Mouse (Mus musculus): ENCODE results near the gene Heatr5b. TPM values are rescaled to one million over a fixed set of nuclear protein-coding genes. Genes with fewer than 3 reads are reported as not detected.

Heatr5b gene
- polyA plus RNA-seq, 1 experiment from 2014 or later, result 19.1 TPM

DNA sequence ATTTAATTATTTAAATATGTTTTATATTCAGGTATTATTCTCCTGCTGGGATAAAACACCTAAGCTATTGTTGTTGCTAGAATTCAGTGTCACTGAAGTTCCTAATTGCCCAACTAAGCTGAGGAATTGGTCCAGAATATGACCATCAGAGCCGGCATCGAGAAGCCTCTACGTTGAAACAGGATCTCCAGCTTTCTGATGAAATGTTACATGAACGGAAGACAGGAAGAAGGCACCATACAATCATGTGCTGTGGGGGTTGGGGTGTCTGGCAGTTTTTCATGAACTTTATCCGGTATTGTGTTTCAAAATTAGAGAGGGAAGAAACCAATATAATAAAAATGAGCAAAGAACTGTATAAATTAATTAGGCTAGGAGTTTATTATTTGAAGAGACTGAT, 71.9 kb downstream of the Heatr5b start:
- Histone ChIP-seq H3K9ac (no peak overlapping the region), H3K27me3 (no peaks in the 10 kb centered on the region), H3K9me3 (no peaks in the 10 kb centered on the region), H3K4me1 (no peaks in the 10 kb centered on the region), H3K4me3 (no peak overlapping the region), H3K4me2 (replicated peaks) (no peak overlapping the region), H3K36me3 (peaks cover 46% of the 10 kb centered on the region), H3K27ac (no peak overlapping the region)
- no peak for ATAC-seq (ENCODE audit: insufficient number of reproducible peaks, insufficient read depth, low FRiP score, low TSS enrichment)
- WGBS, result 85% methylated on average over 5 of the region's 5 CpGs

DNA sequence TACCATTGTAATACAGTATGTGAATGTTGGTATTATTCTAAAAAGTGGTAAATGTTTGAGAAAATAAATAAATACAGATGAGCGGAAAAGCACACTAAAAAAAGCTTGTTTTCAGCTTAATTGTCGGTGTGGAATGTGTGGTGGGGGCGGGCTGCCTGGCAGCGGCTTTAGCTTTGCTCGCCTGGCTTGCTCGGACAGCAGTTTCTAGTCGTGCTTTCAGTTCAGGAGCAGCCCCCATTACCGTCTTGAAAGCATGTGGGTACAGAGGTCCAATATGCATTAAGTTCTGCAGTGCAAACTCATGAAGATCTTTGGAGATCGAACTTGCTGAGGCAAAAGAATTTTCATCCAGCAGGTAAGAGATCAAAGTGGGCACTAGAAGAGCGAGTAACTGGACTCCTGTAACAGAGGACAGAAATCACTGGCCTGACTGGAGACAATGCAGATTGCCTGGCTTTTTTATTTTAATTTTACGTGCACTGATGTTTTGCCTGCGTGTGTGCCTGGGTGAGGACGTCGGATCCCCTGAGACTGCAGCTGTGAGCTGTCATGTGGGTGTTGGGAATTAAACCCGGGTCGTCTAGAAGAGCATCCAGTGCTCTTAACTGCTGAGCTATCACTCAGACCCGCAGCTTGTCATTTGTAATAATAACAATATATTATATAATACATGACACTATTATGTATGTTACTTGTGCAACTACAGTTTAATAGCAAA, 82.1 kb downstream of the Heatr5b start:
- WGBS, result 53% methylated on average over 17 of the region's 17 CpGs
- peak; percentile 47; the same call in 1 of the 2 replicates for ATAC-seq (ENCODE audit: insufficient number of reproducible peaks, insufficient read depth, low FRiP score, low TSS enrichment)
- Histone ChIP-seq H3K9me3 (no peaks in the 10 kb centered on the region), H3K9ac (no peak overlapping the region), H3K36me3 (peaks cover 29% of the 10 kb centered on the region), H3K4me1 (no peaks in the 10 kb centered on the region), H3K4me2 (replicated peaks) (no peak overlapping the region), H3K4me3 (no peak overlapping the region), H3K27ac (no peak overlapping the region), H3K27me3 (no peaks in the 10 kb centered on the region)

DNA sequence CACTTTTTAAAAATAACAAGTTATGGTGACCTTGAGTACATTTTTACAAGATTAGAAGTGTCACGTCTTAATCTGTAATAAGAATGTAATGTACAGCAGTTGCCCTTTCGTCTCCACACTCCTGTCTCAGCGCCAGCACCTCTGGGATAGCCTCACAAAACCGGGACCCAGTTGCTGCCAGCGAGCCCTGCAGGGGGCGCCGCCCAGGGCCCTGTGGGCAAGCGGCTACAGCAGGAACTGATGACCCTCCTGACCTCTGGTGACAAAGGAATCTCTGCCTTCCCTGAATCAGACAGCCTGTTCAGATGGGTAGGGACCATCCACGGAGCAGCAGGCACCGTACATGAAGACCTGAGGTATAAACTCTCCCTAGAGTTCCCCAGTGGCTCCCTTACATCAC, 83.1 kb downstream of the Heatr5b start:
- H3K9me3 ChIP-seq, result no peaks in the 10 kb centered on the region
- H3K36me3 ChIP-seq, result peaks cover 21% of the 10 kb centered on the region
- no peak overlapping the region for H3K9ac ChIP-seq
- no peak overlapping the region for H3K4me3 ChIP-seq
- no peak for ATAC-seq (ENCODE audit: insufficient number of reproducible peaks, insufficient read depth, low FRiP score, low TSS enrichment)
- no peaks in the 10 kb centered on the region for H3K4me1 ChIP-seq
- 43% methylated on average over 10 of the region's 10 CpGs for WGBS
- H3K27ac ChIP-seq, result no peak overlapping the region
- H3K4me2 ChIP-seq (replicated peaks), result no peak overlapping the region
- H3K27me3 ChIP-seq, result no peaks in the 10 kb centered on the region

DNA sequence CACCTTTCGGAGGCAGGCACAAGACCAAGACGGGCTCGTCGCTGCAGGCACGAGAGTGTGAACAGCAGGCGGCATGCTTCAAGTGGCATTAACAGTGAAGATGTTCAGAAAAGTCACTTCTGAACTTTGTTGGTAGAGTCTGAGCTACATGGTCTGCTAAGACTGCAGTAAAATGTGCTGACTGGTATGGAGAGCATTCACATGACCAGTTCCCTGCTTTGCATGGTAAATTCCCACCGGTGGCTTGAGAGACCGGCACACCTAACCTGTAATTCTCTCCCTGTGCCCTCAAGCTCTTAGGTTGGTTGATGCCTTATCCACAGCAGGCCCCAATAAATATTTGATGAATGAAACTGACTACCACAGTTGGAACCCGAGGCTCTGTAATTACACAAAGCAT, 86.7 kb downstream of the Heatr5b start:
- no peak for ATAC-seq (ENCODE audit: insufficient number of reproducible peaks, insufficient read depth, low FRiP score, low TSS enrichment)
- 87% methylated on average over 9 of the region's 9 CpGs for WGBS
- Histone ChIP-seq H3K4me2 (replicated peaks) (no peak overlapping the region), H3K9me3 (no peaks in the 10 kb centered on the region), H3K9ac (no peak overlapping the region), H3K4me3 (no peak overlapping the region), H3K27ac (no peak overlapping the region), H3K4me1 (no peaks in the 10 kb centered on the region), H3K36me3 (0 out of 2 replicates have a peak, but pooled peaks cover 9% of the 10 kb centered on the region), H3K27me3 (no peaks in the 10 kb centered on the region)

DNA sequence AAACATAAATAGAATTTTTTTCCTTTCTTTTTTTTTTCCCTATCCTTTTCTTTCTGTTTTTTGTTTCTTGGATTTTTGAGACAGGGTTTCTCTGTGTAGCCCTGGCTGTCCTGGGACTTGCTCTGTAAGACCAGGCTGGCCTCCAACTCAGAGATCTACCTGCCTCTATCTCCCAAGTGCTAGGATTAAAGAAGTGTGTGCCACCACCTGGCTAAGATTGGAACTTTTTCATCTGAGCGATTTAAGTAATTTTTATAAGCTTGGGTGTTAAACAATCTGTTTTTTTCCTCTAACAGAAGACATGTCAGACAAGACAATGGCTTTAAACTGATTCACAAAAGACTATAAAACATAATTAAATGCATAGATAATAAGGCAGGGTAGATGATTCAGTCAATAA, 96.7 kb downstream of the Heatr5b start:
- no peaks in the 10 kb centered on the region for H3K27me3 ChIP-seq
- no peaks in the 10 kb centered on the region for H3K36me3 ChIP-seq
- H3K4me1 ChIP-seq, result peaks cover 12% of the 10 kb centered on the region
- H3K9me3 ChIP-seq, result no peaks in the 10 kb centered on the region
- WGBS, result 37% methylated on average over 1 of the region's 1 CpGs
- no peak for ATAC-seq (ENCODE audit: insufficient number of reproducible peaks, insufficient read depth, low FRiP score, low TSS enrichment)
- no peak overlapping the region for H3K4me3 ChIP-seq
- H3K27ac ChIP-seq, result no peak overlapping the region
- H3K4me2 ChIP-seq (replicated peaks), result no peak overlapping the region
- no peak overlapping the region for H3K9ac ChIP-seq

DNA sequence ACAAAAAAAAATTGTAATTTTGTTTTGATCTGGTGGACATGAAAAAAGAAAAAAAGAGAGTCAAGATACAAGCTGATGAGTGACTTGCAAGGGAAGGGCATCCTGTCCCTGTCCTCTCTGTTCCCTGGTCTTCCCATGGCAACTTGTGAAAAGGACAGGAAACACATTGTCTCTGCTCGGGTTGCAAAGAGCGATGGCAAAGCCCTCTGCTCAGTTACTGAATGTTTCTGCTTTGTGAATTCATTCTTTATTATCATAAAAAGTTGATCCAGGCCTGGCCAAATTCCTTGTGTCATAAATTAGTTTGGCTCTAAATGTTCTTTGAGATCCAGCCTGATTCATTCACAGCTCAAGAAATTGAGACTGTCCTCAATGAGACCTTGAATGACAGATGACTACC, 97.4 kb downstream of the Heatr5b start:
- H3K4me2 ChIP-seq (replicated peaks), result no peak overlapping the region
- 30% methylated on average over 2 of the region's 2 CpGs for WGBS
- peaks cover 12% of the 10 kb centered on the region for H3K4me1 ChIP-seq
- ATAC-seq (ENCODE audit: insufficient number of reproducible peaks, insufficient read depth, low FRiP score, low TSS enrichment), result no peak
- no peak overlapping the region for H3K9ac ChIP-seq
- H3K4me3 ChIP-seq, result no peak overlapping the region
- H3K9me3 ChIP-seq, result no peaks in the 10 kb centered on the region
- no peaks in the 10 kb centered on the region for H3K36me3 ChIP-seq
- no peaks in the 10 kb centered on the region for H3K27me3 ChIP-seq
- H3K27ac ChIP-seq, result no peak overlapping the region

DNA sequence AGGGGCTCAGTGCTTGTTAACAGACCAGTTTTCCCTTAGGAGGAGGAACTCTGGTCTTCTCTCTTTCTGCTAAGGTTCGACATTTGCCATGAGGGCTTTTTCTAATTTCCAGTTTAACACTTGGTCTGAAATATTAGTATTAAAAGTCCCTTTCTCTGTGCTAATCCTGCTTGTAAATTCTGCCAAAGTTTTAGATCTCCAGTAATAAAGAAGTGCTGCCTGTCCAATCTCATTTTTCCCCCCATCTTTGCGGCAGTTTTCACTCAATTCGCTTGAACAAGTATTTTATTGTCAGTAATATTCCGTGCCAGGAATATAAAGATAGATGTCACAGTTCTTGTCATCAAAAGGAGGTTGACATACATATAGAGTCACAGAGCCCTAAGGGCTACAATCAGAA, 98.1 kb downstream of the Heatr5b start, which contains the start of gene Strn:
Gene Strn (minus strand): TSS at position 101 of the 400 bp plus-strand sequence.
- no peaks in the 10 kb centered on the region for H3K27me3 ChIP-seq
- peak within 1 kb of the TSS; percentile 85 for H3K4me3 ChIP-seq
- H3K36me3 ChIP-seq, result no peaks in the 10 kb centered on the region
- H3K27ac ChIP-seq, result peak within 1 kb of the TSS; percentile 93
- H3K9ac ChIP-seq, result peak within 1 kb of the TSS; percentile 93
- H3K9me3 ChIP-seq, result no peaks in the 10 kb centered on the region
- peaks cover 12% of the 10 kb centered on the region for H3K4me1 ChIP-seq
- WGBS, result 32% methylated on average over 4 of the region's 4 CpGs
- H3K4me2 ChIP-seq (replicated peaks), result peak within 1 kb of the TSS; percentile 76
- ATAC-seq (ENCODE audit: insufficient number of reproducible peaks, insufficient read depth, low FRiP score, low TSS enrichment), result no peak

DNA sequence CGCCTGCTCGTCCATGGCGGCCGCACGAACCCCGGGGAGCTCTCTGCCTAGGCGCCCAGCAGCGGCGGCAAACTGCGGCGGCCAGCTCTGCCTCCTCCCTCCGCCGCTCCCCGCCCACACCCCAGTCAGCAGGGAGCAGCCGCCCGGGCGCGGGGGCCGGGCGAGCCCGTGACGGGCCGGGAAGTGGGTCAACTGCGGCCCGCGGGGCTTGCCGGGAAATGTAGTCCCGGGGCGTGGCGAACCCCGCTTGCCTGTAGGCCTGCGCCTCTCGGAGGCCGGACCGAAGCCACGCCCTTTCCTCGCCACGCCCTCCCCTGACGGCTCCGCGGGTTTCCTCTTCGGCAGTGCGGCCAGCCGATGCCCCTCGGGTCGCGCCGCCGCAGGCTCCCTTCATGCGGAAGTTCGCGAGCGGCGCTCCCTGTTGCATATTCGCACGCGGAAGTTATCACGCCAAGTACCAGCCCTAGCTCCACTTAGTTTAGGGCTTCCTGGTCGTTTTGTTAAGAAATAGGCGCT, 98.6 kb downstream of the Heatr5b start:
- peak overlapping the region; percentile 93 for H3K9ac ChIP-seq
- ATAC-seq (ENCODE audit: insufficient number of reproducible peaks, insufficient read depth, low FRiP score, low TSS enrichment), result peak; percentile 99
- H3K36me3 ChIP-seq, result no peaks in the 10 kb centered on the region
- peak overlapping the region; percentile 85 for H3K4me3 ChIP-seq
- peaks cover 12% of the 10 kb centered on the region for H3K4me1 ChIP-seq
- no peaks in the 10 kb centered on the region for H3K27me3 ChIP-seq
- peak overlapping the region; percentile 76 for H3K4me2 ChIP-seq (replicated peaks)
- H3K9me3 ChIP-seq, result no peaks in the 10 kb centered on the region
- WGBS, result under 1% methylated on average over 58 of the region's 60 CpGs
- peak overlapping the region; percentile 93 for H3K27ac ChIP-seq

DNA sequence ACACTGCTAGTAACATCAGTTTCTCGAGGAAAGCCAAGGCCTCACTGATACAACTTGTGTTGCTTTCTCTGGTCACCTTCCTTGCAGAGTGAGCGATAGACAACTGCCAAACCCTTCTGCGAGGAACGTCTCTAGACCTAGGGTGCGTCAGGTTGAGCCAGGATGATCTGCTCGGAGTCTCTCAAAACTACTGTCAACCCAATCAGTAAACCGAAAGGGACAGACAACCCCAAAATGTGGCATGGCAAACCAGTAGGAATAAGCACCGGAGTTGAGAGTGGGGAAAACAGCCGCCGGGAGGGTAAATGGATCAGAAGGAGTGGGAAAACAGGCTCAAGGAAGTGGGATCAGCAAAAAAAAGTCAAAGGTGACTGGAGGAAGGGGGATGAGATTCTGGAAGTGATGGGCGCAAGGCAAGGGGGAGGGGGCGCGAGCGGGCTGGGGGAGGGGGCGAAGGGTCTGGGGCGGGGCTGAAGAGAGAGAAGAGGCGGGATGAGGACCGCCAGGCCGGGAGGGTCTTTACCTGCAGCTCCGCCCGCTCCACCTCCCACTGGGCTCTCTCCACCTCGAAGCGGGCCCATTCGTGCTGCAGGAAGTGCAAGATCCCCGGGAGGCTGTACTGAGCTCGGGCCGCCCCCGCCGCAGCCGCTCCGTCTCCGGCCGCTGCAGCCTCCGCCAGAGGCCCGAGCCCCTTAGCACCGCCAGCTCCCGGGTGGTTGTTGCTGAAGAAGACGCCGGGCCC, 99.3 kb downstream of the Heatr5b start:
- Histone ChIP-seq H3K27ac (peak overlapping the region; percentile 93), H3K9ac (peak overlapping the region; percentile 93), H3K4me1 (peaks cover 12% of the 10 kb centered on the region), H3K4me3 (peak overlapping the region; percentile 85), H3K4me2 (replicated peaks) (peak overlapping the region; percentile 76), H3K36me3 (no peaks in the 10 kb centered on the region), H3K27me3 (no peaks in the 10 kb centered on the region), H3K9me3 (no peaks in the 10 kb centered on the region)
- ATAC-seq (ENCODE audit: insufficient number of reproducible peaks, insufficient read depth, low FRiP score, low TSS enrichment), result peak; percentile 87
- under 1% methylated on average over 32 of the region's 39 CpGs for WGBS

DNA sequence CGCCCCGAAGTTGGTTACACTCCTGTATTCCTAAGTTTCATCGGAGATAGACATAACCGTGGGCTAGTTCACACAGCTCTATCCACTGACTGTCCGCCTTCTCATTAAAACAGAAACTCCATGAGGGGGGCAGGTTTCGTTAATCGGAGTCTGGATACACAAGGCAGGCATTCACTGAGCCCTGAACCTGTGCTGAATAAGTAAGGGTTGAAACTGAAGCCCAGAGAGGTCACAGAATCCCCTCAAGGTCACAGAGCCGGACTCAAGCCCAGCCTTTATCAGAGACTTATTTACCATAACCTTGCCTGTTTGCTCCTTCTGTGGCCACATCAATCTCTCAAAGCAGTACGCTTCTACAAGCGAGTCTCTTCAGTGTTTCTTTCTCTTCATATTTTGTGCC, 100.4 kb downstream of the Heatr5b start:
- no peaks in the 10 kb centered on the region for H3K36me3 ChIP-seq
- H3K4me3 ChIP-seq, result no peak overlapping the region
- H3K27ac ChIP-seq, result no peak overlapping the region
- peaks cover 12% of the 10 kb centered on the region for H3K4me1 ChIP-seq
- ATAC-seq (ENCODE audit: insufficient number of reproducible peaks, insufficient read depth, low FRiP score, low TSS enrichment), result no peak
- no peaks in the 10 kb centered on the region for H3K9me3 ChIP-seq
- no peaks in the 10 kb centered on the region for H3K27me3 ChIP-seq
- H3K9ac ChIP-seq, result no peak overlapping the region
- H3K4me2 ChIP-seq (replicated peaks), result peak overlapping the region; percentile 76
- 63% methylated on average over 10 of the region's 10 CpGs for WGBS

DNA sequence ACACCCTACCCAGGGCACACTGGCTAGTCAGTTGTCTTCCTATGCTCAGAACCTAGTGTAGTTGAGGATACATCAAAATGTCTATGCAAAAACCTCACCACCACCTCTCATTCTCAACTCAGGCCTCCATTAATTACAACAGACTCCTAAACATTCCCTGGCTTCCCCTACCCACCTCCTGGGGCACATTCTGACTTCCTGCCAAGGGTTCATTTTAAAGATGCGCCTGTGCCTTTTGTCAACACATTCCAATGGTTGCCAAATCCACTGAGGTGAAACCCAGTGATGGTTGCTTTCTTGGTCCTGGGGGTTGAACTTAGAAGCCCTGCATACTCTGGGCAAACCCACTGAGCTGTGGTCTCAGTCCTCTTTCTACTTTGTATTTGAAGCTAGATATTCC, 103.1 kb downstream of the Heatr5b start:
- Histone ChIP-seq H3K36me3 (no peaks in the 10 kb centered on the region), H3K9me3 (no peaks in the 10 kb centered on the region), H3K27me3 (no peaks in the 10 kb centered on the region), H3K4me1 (peaks cover 12% of the 10 kb centered on the region), H3K27ac (no peak overlapping the region), H3K4me2 (replicated peaks) (no peak overlapping the region), H3K9ac (no peak overlapping the region), H3K4me3 (no peak overlapping the region)
- no peak for ATAC-seq (ENCODE audit: insufficient number of reproducible peaks, insufficient read depth, low FRiP score, low TSS enrichment)
- 44% methylated on average over 1 of the region's 1 CpGs for WGBS

All from embryonic facial prominence, embryonic 12.5 days (tissue).